Mouse (Mus musculus) lung, postnatal 4 days (tissue): ENCODE results near the gene Atp5mpl.

Source experiments
- DNase-seq, 2 experiments: peaks; one replicate each; pipeline ENCODE4 v3.0.0; 2021

Gene Atp5mpl

DNA sequence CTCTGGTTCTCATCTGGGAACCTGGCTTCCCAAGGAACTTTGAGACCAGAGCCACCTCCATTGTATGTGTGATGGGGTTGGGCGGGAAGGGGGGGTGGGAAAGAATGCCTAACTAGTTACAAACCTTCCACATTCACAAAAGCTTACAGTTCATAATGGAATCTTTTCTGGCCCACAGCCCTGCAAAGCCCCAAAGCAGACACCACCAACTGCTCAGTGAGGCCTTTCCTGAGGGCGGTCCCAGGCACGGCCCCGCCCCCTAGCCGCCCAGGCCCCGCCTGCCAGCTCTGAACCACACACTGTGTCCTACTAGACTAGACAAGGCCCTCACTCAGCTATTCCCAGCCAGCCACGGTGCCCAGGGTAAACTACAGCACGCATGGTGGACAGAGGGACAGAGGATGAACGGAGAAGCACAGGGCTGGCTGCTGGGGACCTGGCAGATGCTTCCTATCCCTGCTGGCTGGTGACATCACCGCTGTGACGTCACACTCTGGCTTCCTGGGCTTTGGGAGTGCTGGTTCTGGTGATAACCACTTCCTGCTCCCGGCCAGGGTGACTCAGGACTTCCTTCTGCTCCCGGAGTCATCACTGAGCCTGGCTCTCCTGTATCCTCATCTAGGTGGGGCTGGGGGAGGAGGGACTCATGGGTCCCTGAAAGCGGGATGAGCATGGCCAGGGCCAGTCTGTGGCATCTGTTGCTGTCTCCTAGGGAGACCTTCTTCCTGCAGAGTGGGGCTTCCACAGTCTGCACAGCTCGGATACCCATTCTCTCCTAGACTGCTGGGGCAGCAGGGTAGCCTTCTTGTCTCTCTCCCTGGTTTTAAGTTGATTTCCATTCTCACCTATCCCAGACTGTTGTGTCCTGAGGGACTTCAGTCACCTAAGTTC lies 20.8 kb downstream of the Atp5mpl start:
- peak; percentile 39 to 57 for DNase-seq

DNA sequence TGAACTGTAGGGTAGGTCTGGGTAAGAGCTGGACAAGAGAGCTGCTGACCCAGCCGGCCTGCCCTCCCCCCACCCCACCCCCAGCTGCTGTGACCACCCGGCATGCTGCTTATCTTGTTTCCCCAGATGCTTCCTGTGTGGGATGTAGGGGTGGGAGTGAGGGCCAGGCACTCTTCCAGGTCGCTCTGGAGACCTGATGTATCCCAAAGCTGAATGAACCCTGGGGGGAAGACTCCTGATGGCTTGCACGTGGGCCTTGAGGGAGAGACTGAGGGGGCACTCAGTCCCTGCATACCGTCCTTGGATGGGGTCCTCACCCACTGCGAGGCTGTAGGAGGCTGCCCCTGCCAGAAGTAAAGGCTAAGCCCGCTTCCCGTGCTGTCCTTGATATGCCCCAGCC lies 21.7 kb downstream of the Atp5mpl start:
- DNase-seq = peak; percentile 74 to 85

DNA sequence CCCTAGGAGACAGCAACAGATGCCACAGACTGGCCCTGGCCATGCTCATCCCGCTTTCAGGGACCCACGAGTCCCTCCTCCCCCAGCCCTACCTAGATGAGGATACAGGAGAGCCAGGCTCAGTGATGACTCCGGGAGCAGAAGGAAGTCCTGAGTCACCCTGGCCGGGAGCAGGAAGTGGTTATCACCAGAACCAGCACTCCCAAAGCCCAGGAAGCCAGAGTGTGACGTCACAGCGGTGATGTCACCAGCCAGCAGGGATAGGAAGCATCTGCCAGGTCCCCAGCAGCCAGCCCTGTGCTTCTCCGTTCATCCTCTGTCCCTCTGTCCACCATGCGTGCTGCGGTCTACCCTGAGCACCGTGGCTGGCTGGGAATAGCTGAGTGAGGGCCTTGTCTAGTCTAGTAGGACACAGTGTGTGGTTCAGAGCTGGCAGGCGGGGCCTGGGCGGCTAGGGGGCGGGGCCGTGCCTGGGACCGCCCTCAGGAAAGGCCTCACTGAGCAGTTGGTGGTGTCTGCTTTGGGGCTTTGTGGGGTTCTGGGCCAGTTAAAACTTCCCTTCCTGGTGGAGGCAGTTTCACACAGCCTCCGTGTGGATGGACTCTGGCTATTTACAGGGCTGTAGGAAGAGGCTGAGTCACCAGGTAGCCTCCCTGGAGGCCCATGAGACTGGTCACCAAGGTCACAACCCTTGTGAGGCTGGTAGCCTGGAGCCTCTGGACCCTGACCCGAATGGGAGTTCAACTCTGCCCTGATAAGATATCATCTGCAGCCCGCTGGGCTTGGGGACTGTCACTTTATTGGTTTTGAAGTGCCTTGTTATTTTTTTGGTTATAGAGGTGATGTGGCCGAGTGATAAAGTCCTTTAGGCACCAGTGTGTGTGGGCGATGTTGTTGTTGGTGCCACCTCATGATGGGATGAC lies 22.5 kb downstream of the Atp5mpl start:
- peak in 1 of 2 experiments; percentile 38 for DNase-seq

- DNase-seq = no peak
These were observed 23.2 kb downstream of the Atp5mpl start for GRCm38 (mm10) chr12:111943421-111944064.

- DNase-seq = no peak
These were observed 28.1 kb downstream of the Atp5mpl start for GRCm38 (mm10) chr12:111938623-111939177.

- DNase-seq = peak; percentile 86 to 92
These were observed 29.8 kb downstream of the Atp5mpl start for GRCm38 (mm10) chr12:111936706-111937550.

DNA sequence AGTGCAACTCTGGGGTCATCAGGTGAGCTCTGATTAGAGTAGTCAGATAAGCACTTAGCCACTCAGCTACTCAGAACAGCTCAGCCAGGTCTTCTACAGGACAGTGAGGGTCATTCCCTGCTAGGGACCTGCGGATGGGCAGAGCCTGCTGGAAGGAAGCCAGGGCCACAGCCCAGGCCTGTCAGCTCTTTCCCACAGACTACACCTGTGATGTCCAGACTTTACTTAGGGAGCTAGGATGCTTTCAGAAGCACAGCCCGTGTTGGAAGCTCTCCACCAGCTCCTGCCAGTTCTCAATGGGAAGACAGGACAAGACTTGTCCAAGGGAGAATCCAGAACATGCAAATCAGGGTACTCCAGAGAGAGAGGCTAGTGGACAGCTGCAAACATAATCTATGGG lies 32.8 kb downstream of the Atp5mpl start:
- no peak for DNase-seq

GRCm38 (mm10) chr12:111933032-111933704 lies 33.6 kb downstream of the Atp5mpl start:
- peak; percentile 76 to 85 for DNase-seq

DNA sequence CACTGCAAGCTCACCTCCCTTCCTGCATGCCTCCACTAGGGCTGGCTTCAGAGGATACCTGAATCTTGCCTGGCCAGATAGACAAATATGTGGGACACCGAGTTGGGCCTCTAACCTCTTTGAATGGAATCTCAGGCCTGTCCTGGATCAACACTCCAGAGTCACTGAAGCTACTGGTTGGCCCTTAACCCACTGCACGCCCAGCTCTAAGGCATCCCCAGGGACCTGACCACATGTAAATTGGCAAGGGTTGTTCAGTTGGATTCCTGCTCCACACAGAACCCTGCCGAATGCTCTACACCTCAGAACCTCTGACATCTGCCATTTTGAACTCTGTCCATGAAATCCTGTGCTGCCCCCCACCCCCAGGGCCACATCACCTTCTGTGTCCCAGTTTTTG lies 34.3 kb downstream of the Atp5mpl start:
- no peak for DNase-seq

- DNase-seq = no peak
These were observed 35.3 kb downstream of the Atp5mpl start for GRCm38 (mm10) chr12:111931411-111932025.

DNA sequence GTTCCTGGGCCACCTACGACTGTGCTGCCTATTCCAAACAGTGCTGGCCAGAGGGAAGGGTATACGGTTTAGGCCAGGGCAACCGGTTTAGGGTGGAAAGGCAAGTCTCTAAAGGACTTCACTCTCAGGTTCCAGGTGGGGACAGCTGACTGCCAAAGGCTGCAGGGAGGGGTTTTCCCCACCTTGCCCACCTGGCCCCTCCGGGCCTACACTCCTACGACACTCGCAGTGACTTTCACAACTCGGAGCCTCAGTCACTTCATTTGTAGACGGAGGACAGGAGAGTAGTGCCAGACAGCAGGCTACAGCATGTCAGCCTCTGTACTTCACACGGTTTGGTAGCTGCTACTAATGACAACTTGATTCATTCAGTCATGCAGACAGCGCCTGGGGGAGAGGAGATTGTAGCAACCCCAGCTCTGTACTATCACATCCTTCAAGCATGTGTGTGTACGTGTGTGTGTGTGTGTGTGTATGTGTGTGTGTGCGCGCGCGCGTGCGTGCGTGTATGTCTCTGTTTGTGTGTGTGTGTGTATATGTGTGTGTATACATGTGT lies 38.3 kb downstream of the Atp5mpl start:
- peak in 1 of 2 experiments; percentile 21 for DNase-seq

DNA sequence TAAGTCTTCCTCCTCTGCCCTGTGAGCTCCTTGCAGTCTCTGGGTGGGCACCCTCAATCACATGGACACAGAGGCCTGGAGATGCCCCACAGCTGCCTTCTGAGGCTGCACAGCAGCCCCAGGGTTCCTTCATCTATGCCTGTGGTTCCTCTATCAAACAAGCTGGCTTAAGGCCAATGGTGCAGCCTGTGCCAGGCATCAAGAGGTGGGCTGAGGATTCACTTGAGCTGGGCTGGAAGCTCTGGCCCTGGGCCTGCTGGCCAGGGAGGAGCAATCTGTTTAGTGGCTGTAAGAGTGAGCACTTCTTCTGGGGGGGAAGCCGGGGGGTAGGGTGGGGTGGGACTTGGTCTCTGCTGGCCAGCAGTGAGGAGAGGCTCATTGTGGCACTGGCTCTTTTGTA lies 39.4 kb downstream of the Atp5mpl start:
- DNase-seq = peak; percentile 61 to 85

GRCm38 (mm10) chr12:111923117-111923516 lies 43.7 kb downstream of the Atp5mpl start:
- no peak for DNase-seq

DNA sequence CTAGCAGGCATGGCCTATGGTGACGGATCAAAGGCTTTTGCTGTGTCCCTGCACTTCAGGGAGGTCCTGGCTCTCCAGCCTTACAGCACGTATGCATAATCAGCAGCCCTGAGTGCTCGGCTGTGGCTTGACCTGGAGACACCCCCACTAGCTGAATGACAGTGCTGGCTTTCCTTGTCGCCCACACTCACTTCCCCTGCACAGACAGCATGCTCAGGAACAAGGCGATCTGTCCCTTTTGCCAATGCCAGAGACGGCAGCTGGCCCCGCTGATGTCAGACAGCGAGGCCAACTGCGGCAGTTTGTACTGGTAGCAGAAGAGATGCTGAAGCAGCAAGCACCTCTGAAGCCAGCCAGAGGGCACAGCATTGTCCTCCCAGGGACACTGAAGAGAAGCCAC lies 46.7 kb downstream of the Atp5mpl start:
- no peak for DNase-seq

- no peak for DNase-seq
These were observed 50.1 kb downstream of the Atp5mpl start for GRCm38 (mm10) chr12:111916514-111917217.

- DNase-seq = no peak
These were observed 51.0 kb downstream of the Atp5mpl start for GRCm38 (mm10) chr12:111915781-111916180.

- DNase-seq = no peak
These were observed 52.7 kb downstream of the Atp5mpl start for GRCm38 (mm10) chr12:111914031-111914430.

- no peak for DNase-seq
These were observed 54.0 kb downstream of the Atp5mpl start for GRCm38 (mm10) chr12:111912802-111913201.

DNA sequence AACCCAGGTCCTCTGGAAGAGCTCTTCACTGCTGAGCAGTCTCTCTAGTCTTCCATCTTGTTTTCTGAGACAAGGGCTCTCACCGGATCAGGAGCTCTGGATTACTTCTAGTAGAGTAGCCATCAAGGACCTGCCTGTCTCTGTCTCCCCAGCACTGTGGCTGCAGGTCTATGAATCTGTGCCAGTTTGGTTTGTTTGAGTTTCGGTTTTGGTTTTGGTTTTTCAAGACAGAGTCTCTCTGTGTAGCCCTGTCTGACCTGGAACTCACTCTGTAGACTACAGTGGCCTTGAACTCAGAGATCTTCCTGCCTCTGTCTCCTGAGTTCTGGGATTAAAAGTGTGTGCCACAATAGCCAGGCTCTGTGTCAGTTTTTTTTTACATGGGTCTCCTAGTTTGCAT lies 55.0 kb downstream of the Atp5mpl start:
- DNase-seq = no peak
